Mouse (Mus musculus) bone marrow, adult 2 months (tissue): ENCODE data around the gene Katnb1.

Experiments used
- CTCF ChIP-seq: fragments of 200-500 bp; IDR thresholded peaks from 2 replicates; pipeline ENCODE4 v1.5.1; 2011; ENCODE audit warnings: low read length, control low read depth; ENCODE audit not compliant: control insufficient read depth, insufficient read depth
- POLR2A ChIP-seq: fragments of 200-500 bp; IDR thresholded peaks from 2 replicates; pipeline ENCODE4 v1.6.1; 2011; ENCODE audit warnings: low read depth, mild to moderate bottlenecking, control low read depth, low read length, borderline replicate concordance; ENCODE audit not compliant: control insufficient read depth

- TF ChIP-seq CTCF (no peak), POLR2A (no peak)
These were observed 46.7 kb downstream of the Katnb1 start for GRCm38 (mm10) chr8:95127658-95128057.
